Mouse (Mus musculus) cerebellum, postnatal 14 days (tissue): ENCODE measurements around the gene Tmem234.

Experiments
- DNase-seq, 2 experiments: peaks; one replicate each; pipeline ENCODE4 v3.0.0; 2021; ENCODE audit warnings: mixed read lengths in 2 of 2

Tmem234 gene

DNA sequence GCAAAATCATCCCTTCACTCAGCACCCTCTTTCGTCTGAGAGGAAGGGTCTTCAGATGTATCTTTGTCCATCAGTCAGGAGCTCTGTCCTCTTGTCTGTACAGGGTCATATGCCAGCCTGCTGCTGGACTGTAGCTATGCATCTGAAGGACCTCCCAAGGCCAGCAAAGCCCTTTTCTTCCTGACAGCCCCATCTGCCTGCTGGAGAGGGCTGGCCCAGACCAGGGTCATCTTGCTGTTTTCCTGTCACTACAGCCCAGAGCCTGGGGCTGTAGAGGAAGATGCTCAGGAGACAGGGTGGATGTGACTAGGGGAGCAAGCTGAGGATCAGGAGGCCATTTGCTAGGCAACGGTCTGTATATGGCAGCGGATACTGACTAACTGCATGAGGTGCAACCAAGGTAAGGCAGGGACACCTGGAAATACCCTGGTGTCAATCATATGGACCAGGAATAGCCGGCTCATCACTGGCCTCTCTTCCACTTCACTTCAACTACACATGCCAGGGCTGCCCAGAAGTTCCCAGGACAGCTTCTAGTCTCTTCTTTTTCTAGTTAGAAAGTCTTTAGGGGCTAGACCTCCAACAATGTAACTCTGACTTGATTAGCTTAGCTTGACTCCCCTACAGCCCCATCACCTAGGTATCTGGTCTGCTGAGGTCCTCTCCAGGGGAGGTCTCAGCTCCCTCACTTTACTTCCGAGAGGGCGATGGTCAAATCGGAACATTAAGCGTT lies 22.5 kb downstream of the Tmem234 start:
- DNase-seq = peak; percentile 50 to 58

GRCm38 (mm10) chr4:129623681-129624091 lies 23.2 kb downstream of the Tmem234 start, which contains the start of gene Ccdc28b:
Gene Ccdc28b (minus strand): TSS chr4:129623947.
- peak; percentile 58 to 70 for DNase-seq

- DNase-seq = peak; percentile 89 to 90
Observed at GRCm38 (mm10) chr4:129624281-129625028, 24.0 kb downstream of the Tmem234 start.

- peak; percentile 68 to 72 for DNase-seq
Observed at GRCm38 (mm10) chr4:129625029-129625370, 24.5 kb downstream of the Tmem234 start.

- no peak for DNase-seq
Observed at GRCm38 (mm10) chr4:129625496-129625895, 25.0 kb downstream of the Tmem234 start.

DNA sequence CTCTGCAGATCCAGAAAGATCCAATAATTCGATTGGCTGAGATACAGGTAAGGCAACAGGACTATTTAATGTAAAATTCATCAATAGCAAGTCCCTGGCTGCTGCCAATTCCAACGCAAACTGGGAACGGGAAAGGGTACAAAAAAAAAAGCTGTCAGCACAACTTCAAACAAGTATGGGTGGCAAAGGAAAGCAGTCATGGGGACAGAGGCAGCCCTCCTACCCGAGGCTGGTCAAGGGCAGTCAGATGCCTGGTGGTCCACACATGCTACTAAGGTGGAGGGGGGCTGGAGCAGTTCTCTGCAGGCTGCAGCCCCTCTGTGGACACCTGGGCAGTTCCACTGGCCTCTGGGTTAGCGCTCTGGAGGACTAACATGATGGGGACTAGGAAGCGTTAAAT lies 25.6 kb downstream of the Tmem234 start:
- DNase-seq = no peak

- peak in 1 of 2 experiments; percentile 60 for DNase-seq
Observed at GRCm38 (mm10) chr4:129630944-129631343, 30.5 kb downstream of the Tmem234 start.

DNA sequence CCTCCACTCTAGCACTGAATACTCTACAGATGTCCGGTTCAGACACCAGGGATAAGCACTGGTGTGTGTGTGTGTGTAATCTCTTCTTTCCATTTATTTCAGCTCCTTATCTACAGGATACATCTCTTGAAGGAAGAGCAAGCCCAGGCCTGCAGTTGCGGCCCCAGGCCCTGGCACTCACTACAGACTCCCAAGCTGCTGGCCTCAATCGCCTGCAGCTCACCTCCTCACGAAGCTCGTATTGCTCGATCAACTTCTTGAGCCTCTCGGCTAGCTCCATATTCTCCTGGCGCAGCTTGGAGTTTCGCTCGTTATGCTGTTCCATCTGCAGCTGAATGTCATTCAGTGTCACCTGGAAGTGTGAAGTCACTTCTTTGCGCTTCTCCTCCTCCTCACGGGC lies 31.4 kb downstream of the Tmem234 start:
- no peak for DNase-seq

GRCm38 (mm10) chr4:129633852-129634251 lies 33.4 kb downstream of the Tmem234 start:
- DNase-seq = no peak

DNA sequence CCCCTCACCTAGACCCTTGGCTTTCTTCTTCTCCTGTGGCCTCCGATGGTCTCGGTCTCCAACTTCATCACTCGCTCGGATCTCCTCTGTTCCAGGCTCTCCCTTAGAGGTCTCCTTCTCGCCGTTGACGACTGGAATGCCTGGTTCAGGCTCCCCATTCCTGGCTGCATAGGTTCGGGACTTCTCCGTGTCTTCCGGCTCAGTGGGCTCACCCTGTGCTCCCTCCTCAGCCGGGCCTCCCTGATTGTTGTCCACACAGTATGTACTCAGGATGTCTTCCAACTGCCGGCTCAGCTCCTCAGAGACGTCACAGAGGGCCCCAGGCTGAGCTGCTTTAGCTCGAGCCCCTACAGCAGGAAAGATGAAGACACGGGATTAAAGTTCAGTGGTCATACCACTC lies 38.8 kb downstream of the Tmem234 start:
- DNase-seq = no peak

DNA sequence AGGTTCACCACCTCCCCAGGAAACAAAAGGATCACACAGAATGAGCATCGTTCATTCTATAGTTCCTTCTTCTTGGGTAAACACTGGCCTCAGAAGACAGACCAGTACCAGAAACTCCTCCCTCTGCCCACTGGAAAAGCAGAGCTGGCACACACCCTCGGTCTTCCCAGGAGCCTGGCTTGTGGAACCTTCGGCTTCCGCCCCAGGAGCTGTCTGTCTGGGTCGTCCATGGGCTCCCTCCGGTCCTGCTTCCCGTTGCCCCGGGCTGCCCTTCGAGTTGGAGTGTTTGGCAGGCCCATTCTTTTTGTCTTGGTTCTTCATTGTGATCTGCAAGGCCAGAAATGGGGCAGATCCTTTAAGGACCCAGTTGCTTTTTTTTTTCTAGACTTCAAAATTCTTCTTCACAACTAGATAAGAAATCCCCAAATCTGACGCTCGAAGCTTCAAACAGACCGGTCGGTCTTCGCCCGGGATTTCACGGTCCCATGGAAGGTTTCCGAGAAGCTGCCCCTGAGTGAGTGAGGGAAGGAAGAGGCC lies 39.7 kb downstream of the Tmem234 start:
- DNase-seq = peak; percentile 74 to 77

- peak; percentile 99 for DNase-seq
Observed at GRCm38 (mm10) chr4:129640638-129641467, 40.4 kb downstream of the Tmem234 start, which contains the start of gene Txlna. Gene Txlna (minus strand): TSS chr4:129641065.

GRCm38 (mm10) chr4:129641756-129642155 lies 41.3 kb downstream of the Tmem234 start:
- DNase-seq = peak in 1 of 2 experiments; percentile 50

- no peak for DNase-seq
Observed at GRCm38 (mm10) chr4:129645204-129645603, 44.7 kb downstream of the Tmem234 start.

GRCm38 (mm10) chr4:129648656-129649055 lies 48.2 kb downstream of the Tmem234 start:
- no peak for DNase-seq

DNA sequence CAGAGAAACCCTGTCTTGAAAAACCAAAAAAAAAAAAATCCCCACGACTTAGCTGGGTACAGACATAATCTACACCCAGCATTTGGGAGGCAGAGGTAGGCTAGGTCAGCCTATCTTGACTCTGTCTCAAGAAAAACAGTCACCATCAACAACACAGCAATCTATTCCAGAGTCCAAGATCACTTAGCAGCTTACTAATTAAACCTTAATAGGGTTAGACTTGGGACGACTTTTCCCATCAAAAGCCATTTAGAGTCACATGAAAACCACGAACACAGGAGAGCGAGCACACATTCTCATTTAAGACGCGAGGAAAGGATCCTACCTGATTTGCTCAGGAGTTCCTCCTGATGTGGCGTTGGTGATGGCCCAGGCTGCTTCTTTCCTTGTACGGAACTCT lies 49.9 kb downstream of the Tmem234 start:
- DNase-seq = no peak

DNA sequence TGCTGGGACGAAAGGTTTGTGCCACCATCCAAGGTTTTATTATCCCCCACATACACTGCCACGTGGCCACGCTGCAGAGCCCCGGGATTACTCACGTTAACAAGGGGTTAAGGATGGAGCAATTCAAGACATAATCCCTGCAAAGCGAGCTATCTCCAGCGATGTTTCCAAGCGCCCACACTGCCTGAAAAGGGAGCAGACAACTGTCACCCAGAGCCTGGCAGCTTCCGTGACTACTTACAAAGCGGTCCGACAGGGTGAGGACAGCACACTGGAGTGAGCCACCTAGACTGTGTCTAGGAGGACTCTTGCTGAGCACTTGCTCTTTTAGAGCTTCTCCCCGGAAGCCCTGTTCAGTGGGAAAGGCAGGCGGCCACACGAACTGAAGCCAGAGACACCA lies 54.3 kb downstream of the Tmem234 start:
- DNase-seq = no peak

- DNase-seq = no peak
Observed at GRCm38 (mm10) chr4:129661584-129661983, 61.1 kb downstream of the Tmem234 start.

- DNase-seq = no peak
Observed at GRCm38 (mm10) chr4:129662255-129662813, 61.9 kb downstream of the Tmem234 start.

GRCm38 (mm10) chr4:129671491-129672082 lies 71.1 kb downstream of the Tmem234 start:
- peak; percentile 59 to 63 for DNase-seq

DNA sequence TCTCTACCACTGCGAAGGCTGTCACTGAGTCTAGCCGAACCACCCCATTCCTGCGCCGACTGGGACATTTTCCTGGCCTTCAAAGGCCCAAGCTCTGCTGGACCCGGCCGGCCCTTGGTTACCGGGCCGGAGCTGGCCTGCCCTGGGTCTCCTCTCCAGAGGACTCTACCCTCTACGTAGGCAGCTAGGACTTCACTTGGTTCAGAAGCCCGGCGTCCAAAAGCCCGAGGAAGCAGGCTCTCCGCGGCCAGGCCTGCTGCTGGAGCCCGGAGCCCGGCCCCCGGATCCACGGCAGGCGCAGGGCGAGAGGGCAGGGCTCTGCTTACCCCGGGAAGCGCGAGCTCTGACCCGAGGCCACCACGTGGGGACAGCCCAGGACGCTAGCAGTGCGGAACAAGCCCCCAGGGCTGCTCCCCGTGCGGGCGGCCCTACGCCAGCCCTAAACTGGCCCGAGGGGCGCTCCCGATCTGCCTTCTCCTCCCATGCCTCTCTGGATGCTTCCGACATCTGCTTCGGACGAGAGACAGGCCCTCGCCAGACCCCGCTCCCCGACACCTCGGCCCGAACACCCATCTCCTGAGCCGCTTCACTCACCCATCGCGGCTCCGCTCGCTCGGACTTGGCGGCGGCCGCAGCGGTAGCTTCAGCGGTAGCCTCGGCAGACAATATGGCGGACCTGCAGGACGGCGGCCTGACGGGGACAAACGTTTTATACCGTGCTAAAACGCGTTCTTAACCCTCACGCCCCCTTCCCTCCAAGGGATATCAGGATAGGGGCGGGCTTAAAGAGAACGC lies 71.8 kb downstream of the Tmem234 start, which contains the start of gene Kpna6:
Kpna6 (minus strand) TSS at position 685 of the 795 bp plus-strand sequence.
- peak; percentile 92 to 93 for DNase-seq
